Mouse (Mus musculus) small intestine, adult 2 months (tissue): ENCODE results near the gene Mmp14.

Experiments used
- CTCF ChIP-seq: fragments of 200-500 bp; IDR thresholded peaks from 2 replicates; pipeline ENCODE4 v1.5.1; 2012; ENCODE audit warnings: low read depth, mild to moderate bottlenecking, control low read depth, inconsistent platforms, low read length, moderate library complexity, mixed read lengths; ENCODE audit not compliant: insufficient replicate concordance, insufficient read length; ENCODE audit errors: extremely low read depth
- POLR2A ChIP-seq: fragments of 200-500 bp; IDR thresholded peaks from 2 replicates; pipeline ENCODE4 v1.6.1; 2012; ENCODE audit warnings: low read depth, mild to moderate bottlenecking, control low read depth, inconsistent platforms, low read length, moderate library complexity

DNA sequence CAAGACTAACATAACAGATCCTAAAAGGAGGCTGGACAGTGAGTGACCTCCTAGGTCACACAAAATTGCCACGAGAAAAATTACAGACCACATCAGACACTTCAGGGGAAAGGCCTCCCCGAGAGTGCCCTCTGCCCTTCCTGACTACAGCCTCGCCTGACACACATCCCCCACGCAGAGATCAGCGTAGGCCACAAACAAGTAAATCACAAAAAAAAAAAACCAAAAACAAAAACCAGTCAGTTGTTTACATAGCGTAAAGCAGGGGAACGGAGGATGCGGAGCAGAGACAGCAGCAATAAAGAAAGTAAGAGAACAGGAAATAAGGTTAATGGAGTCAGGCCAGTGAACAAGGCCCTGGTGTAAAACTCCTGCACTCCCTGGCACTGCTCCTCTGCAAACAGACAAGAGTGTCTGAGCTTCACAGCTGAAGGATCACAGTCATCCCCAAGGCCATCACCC, 32.5 kb upstream of the Mmp14 start:
- TF ChIP-seq CTCF (no peak), POLR2A (no peak)
